Mouse (Mus musculus) bone marrow, adult 2 months (tissue): ENCODE measurements around the gene Catsper1.

Experiments
- CTCF ChIP-seq: fragments of 200-500 bp; IDR thresholded peaks from 2 replicates; pipeline ENCODE4 v1.5.1; 2011; ENCODE audit warnings: low read length, control low read depth; ENCODE audit not compliant: control insufficient read depth, insufficient read depth
- POLR2A ChIP-seq: fragments of 200-500 bp; IDR thresholded peaks from 2 replicates; pipeline ENCODE4 v1.6.1; 2011; ENCODE audit warnings: low read depth, mild to moderate bottlenecking, control low read depth, low read length, borderline replicate concordance; ENCODE audit not compliant: control insufficient read depth

GRCm38 (mm10) chr19:5296630-5297029, 38.9 kb upstream of the Catsper1 start:
- no peak for TF ChIP-seq CTCF
- no peak for TF ChIP-seq POLR2A
